Mouse (Mus musculus) brown adipose tissue, adult 24 weeks (tissue): ENCODE measurements around the gene Tshr. TPM values are rescaled to one million over a fixed set of nuclear protein-coding genes. Genes with fewer than 3 reads are reported as not detected.

ENCODE experiments used
- H3K27ac ChIP-seq: fragments of 200-500 bp; replicated peaks from 2 replicates; pipeline ENCODE4 v1.5.1; 2012; ENCODE audit warnings: low read depth, mild to moderate bottlenecking, low read length
- H3K4me1 ChIP-seq: fragments of 200-500 bp; 2 replicates; pipeline ENCODE4 v1.6.1; 2012; ENCODE audit warnings: low read length, mixed read lengths; ENCODE audit not compliant: control insufficient read depth, insufficient read depth, insufficient read length
- H3K4me3 ChIP-seq: fragments of 200-500 bp; 2 replicates; pipeline ENCODE4 v1.5.1; 2012; ENCODE audit warnings: low read depth, mild to moderate bottlenecking, low read length, moderate library complexity; ENCODE audit not compliant: insufficient read depth
- polyA plus RNA-seq: library from polyadenylated mRNA; stranded (reverse); fragments of >200 nt; gene quantifications from 2 replicates; pipeline ENCODE4 v1.2.4, GENCODE M21; 2012; ENCODE audit not compliant: missing spikeins, insufficient read depth, insufficient read length

Tshr gene
- polyA plus RNA-seq, 1 experiment, result 15.3 TPM

GRCm38 (mm10) chr12:91426499-91426898, 42.1 kb downstream of the Tshr start:
- Histone ChIP-seq H3K4me3 (no peak overlapping the region), H3K27ac (no peak overlapping the region), H3K4me1 (no peaks in the 10 kb centered on the region)

GRCm38 (mm10) chr12:91427129-91427528, 42.8 kb downstream of the Tshr start:
- Histone ChIP-seq H3K4me3 (no peak overlapping the region), H3K4me1 (no peaks in the 10 kb centered on the region), H3K27ac (no peak overlapping the region)

- Histone ChIP-seq H3K4me3 (no peak overlapping the region), H3K27ac (no peak overlapping the region), H3K4me1 (no peaks in the 10 kb centered on the region)
Observed at GRCm38 (mm10) chr12:91482195-91482733, 97.9 kb downstream of the Tshr start.

DNA sequence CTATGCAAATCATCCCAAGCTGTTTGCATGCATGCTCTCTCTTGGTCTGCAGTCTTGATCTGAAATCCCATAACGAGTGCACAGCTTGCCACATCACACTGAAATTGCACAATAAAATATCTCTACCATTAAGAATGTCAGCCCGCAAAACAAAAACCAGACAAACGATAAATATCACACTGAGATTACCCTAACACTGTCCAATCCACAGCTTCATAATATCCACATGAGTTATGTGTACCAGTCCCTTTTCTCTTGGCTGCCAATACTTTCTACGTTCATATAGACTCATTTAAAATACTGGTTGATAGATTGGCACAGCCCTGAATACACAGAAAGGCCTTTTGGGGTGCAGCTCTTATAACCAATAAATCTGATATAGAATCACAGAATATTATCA, 102.0 kb downstream of the Tshr start:
- Histone ChIP-seq H3K4me3 (no peak overlapping the region), H3K4me1 (no peaks in the 10 kb centered on the region), H3K27ac (no peak overlapping the region)

GRCm38 (mm10) chr12:91488406-91488805, 104.0 kb downstream of the Tshr start:
- H3K4me1 ChIP-seq, result no peaks in the 10 kb centered on the region
- H3K27ac ChIP-seq, result no peak overlapping the region
- no peak overlapping the region for H3K4me3 ChIP-seq

GRCm38 (mm10) chr12:91495497-91496225, 111.3 kb downstream of the Tshr start:
- Histone ChIP-seq H3K4me3 (no peak overlapping the region), H3K27ac (no peak overlapping the region)

GRCm38 (mm10) chr12:91496226-91496558, 111.8 kb downstream of the Tshr start:
- H3K4me1 ChIP-seq, result no peaks in the 10 kb centered on the region
- no peak overlapping the region for H3K4me3 ChIP-seq
- no peak overlapping the region for H3K27ac ChIP-seq

More at GRCm38 (mm10) chr12:91495497-91496225, 111.3 kb downstream of the Tshr start:
- H3K4me1 ChIP-seq, result no peaks in the 10 kb centered on the region

GRCm38 (mm10) chr12:91500475-91500874, 116.1 kb downstream of the Tshr start:
- Histone ChIP-seq H3K4me1 (no peaks in the 10 kb centered on the region), H3K4me3 (no peak overlapping the region), H3K27ac (no peak overlapping the region)

DNA sequence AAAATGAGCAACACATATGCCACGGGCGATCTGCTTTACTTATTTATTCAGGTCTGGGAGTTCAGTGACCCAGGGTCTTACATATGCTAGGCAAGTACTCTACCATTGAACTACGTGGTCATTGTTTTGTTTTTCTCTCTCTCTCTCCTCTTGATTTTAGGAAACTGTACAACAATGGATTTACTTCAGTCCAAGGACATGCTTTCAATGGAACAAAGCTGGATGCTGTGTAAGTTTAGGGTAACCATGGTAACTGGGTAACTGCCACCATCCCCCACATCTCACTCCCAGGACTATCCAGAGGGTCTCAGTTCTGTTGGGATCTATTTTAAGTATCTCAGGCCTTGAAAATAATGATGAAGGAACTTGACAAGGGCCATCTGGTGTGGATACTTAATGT, 127.4 kb downstream of the Tshr start:
- no peak overlapping the region for H3K27ac ChIP-seq

GRCm38 (mm10) chr12:91513980-91514379, 129.6 kb downstream of the Tshr start:
- no peak overlapping the region for H3K4me3 ChIP-seq
- no peaks in the 10 kb centered on the region for H3K4me1 ChIP-seq
- no peak overlapping the region for H3K27ac ChIP-seq

More for the DNA sequence above, 127.4 kb downstream of the Tshr start:
- Histone ChIP-seq H3K4me3 (no peak overlapping the region), H3K4me1 (no peaks in the 10 kb centered on the region)

- Histone ChIP-seq H3K4me3 (no peak overlapping the region), H3K4me1 (no peaks in the 10 kb centered on the region), H3K27ac (no peak overlapping the region)
Observed at GRCm38 (mm10) chr12:91517808-91518207, 133.4 kb downstream of the Tshr start.

GRCm38 (mm10) chr12:91523626-91524025, 139.3 kb downstream of the Tshr start:
- Histone ChIP-seq H3K4me1 (no peaks in the 10 kb centered on the region), H3K27ac (no peak overlapping the region), H3K4me3 (no peak overlapping the region)

GRCm38 (mm10) chr12:91534514-91534913, 150.2 kb downstream of the Tshr start:
- Histone ChIP-seq H3K4me3 (no peak overlapping the region), H3K4me1 (no peaks in the 10 kb centered on the region), H3K27ac (no peak overlapping the region)

GRCm38 (mm10) chr12:91540202-91540601, 155.8 kb downstream of the Tshr start:
- Histone ChIP-seq H3K27ac (no peak overlapping the region), H3K4me3 (no peak overlapping the region), H3K4me1 (no peaks in the 10 kb centered on the region)

DNA sequence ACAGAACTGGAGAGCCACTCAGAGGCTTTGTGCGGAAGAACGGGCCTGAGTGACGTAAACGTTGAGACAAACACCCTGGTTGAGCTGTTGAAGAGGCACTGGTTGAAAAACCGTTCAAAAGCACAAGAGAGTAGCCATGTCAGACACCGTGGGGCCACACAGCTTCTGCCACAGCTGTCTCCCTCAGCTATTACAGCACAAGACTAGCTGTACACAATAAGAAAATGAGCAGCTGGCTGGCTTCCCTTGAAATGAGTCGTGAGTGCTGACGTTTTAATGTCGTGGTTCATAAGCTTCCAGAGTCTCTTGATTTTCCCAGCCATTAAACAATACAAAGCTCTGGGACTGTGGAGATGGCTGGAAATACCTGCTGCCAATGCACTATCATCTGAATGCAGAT, 165.1 kb downstream of the Tshr start:
- Histone ChIP-seq H3K4me1 (no peaks in the 10 kb centered on the region), H3K27ac (no peak overlapping the region), H3K4me3 (no peak overlapping the region)

- Histone ChIP-seq H3K4me1 (no peaks in the 10 kb centered on the region), H3K27ac (no peak overlapping the region), H3K4me3 (no peak overlapping the region)
Observed at GRCm38 (mm10) chr12:91551773-91552526, 167.6 kb downstream of the Tshr start.
